Mouse (Mus musculus) small intestine, adult 2 months (tissue): ENCODE data around the gene Nfia. TPM values are rescaled to one million over a fixed set of nuclear protein-coding genes. Genes with fewer than 3 reads are reported as not detected.

Experiments
- H3K27ac ChIP-seq: fragments of 200-500 bp; 2 replicates; pipeline ENCODE4 v1.5.1; 2012; ENCODE audit warnings: low read depth, low read length, control low read depth, inconsistent platforms; ENCODE audit not compliant: insufficient read depth
- H3K27me3 ChIP-seq: fragments of 200-500 bp; 2 replicates; pipeline ENCODE4 v1.6.1; 2012; ENCODE audit warnings: mild to moderate bottlenecking, moderate library complexity, low read length, inconsistent platforms; ENCODE audit not compliant: control insufficient read depth, insufficient read depth
- H3K36me3 ChIP-seq: fragments of 200-500 bp; 2 replicates; pipeline ENCODE4 v1.6.1; 2012; ENCODE audit warnings: mild to moderate bottlenecking, low read length, control low read depth, inconsistent platforms; ENCODE audit not compliant: control insufficient read depth, insufficient read depth
- H3K4me1 ChIP-seq: fragments of 200-500 bp; 2 replicates; pipeline ENCODE4 v1.6.1; 2012; ENCODE audit warnings: low read length, inconsistent platforms, mixed read lengths; ENCODE audit not compliant: control insufficient read depth, insufficient read depth, insufficient read length
- H3K4me3 ChIP-seq: fragments of 200-500 bp; 2 replicates; pipeline ENCODE4 v1.5.1; 2012; ENCODE audit warnings: low read depth, mild to moderate bottlenecking, control low read depth, inconsistent platforms, low read length, moderate library complexity
- CTCF ChIP-seq: fragments of 200-500 bp; IDR thresholded peaks from 2 replicates; pipeline ENCODE4 v1.5.1; 2012; ENCODE audit warnings: low read depth, mild to moderate bottlenecking, control low read depth, inconsistent platforms, low read length, moderate library complexity, mixed read lengths; ENCODE audit not compliant: insufficient replicate concordance, insufficient read length; ENCODE audit errors: extremely low read depth
- POLR2A ChIP-seq: fragments of 200-500 bp; IDR thresholded peaks from 2 replicates; pipeline ENCODE4 v1.6.1; 2012; ENCODE audit warnings: low read depth, mild to moderate bottlenecking, control low read depth, inconsistent platforms, low read length, moderate library complexity
- WGBS: fragments of 180-500 bp; shearing (Covaris S2); methylation state at CpG from one replicate; pipeline ENCODE4 v1.1.7; 2018; 5-methylcytosine and 5-hydroxymethylcytosine counted together
- polyA plus RNA-seq: library from polyadenylated mRNA; depleted of rRNA; stranded (reverse); fragments of >200 nt; gene quantifications from 2 replicates; pipeline ENCODE4 v1.2.3, GENCODE M21; 2012

The Nfia gene
- polyA plus RNA-seq, 1 experiment = 16.5 TPM

GRCm38 (mm10) chr4:97924855-97925254 lies 152.3 kb downstream of the Nfia start:
- WGBS = 86% methylated on average over 3 of the region's 3 CpGs
- H3K36me3 ChIP-seq = no peaks in the 10 kb centered on the region
- peaks cover 3% of the 10 kb centered on the region; the same call in 1 of the 2 replicates for H3K4me1 ChIP-seq
- no peaks in the 10 kb centered on the region for H3K27me3 ChIP-seq
- no peak for TF ChIP-seq POLR2A
- TF ChIP-seq CTCF = no peak
- H3K4me3 ChIP-seq = no peak overlapping the region
- H3K27ac ChIP-seq = no peak overlapping the region

GRCm38 (mm10) chr4:97925644-97926043 lies 153.1 kb downstream of the Nfia start:
- Histone ChIP-seq H3K27ac (no peak overlapping the region), H3K27me3 (no peaks in the 10 kb centered on the region), H3K36me3 (no peaks in the 10 kb centered on the region), H3K4me1 (no peaks in the 10 kb centered on the region; the same call in 1 of the 2 replicates), H3K4me3 (no peak overlapping the region)
- TF ChIP-seq POLR2A = no peak
- no peak for TF ChIP-seq CTCF
- 79% methylated on average over 4 of the region's 4 CpGs for WGBS

- WGBS = 63% methylated on average over 5 of the region's 5 CpGs
- TF ChIP-seq CTCF (no peak), POLR2A (no peak)
These were observed 154.2 kb downstream of the Nfia start for GRCm38 (mm10) chr4:97926607-97927308.

GRCm38 (mm10) chr4:97927309-97927656 lies 154.7 kb downstream of the Nfia start:
- Histone ChIP-seq H3K36me3 (no peaks in the 10 kb centered on the region), H3K27me3 (no peaks in the 10 kb centered on the region), H3K4me3 (no peak overlapping the region), H3K27ac (no peak overlapping the region), H3K4me1 (no peaks in the 10 kb centered on the region)
- TF ChIP-seq POLR2A (no peak), CTCF (no peak)
- WGBS = 67% methylated on average over 3 of the region's 3 CpGs

More at GRCm38 (mm10) chr4:97926607-97927308, 154.2 kb downstream of the Nfia start:
- H3K27me3 ChIP-seq = no peaks in the 10 kb centered on the region
- no peaks in the 10 kb centered on the region for H3K4me1 ChIP-seq
- H3K27ac ChIP-seq = no peak overlapping the region
- no peaks in the 10 kb centered on the region for H3K36me3 ChIP-seq
- H3K4me3 ChIP-seq = no peak overlapping the region

GRCm38 (mm10) chr4:97936371-97936770 lies 163.8 kb downstream of the Nfia start:
- Histone ChIP-seq H3K27ac (no peak overlapping the region), H3K27me3 (no peaks in the 10 kb centered on the region), H3K4me1 (no peaks in the 10 kb centered on the region), H3K36me3 (no peaks in the 10 kb centered on the region), H3K4me3 (no peak overlapping the region)
- WGBS = 92% methylated on average over 2 of the region's 2 CpGs
- TF ChIP-seq POLR2A = no peak
- TF ChIP-seq CTCF = no peak

GRCm38 (mm10) chr4:97936912-97937311 lies 164.4 kb downstream of the Nfia start:
- WGBS = 77% methylated on average over 3 of the region's 3 CpGs
- H3K36me3 ChIP-seq = no peaks in the 10 kb centered on the region
- no peak overlapping the region for H3K4me3 ChIP-seq
- H3K27me3 ChIP-seq = no peaks in the 10 kb centered on the region
- TF ChIP-seq POLR2A = no peak
- no peak for TF ChIP-seq CTCF
- no peak overlapping the region for H3K27ac ChIP-seq
- H3K4me1 ChIP-seq = no peaks in the 10 kb centered on the region

- H3K27ac ChIP-seq = no peak overlapping the region
- TF ChIP-seq CTCF (no peak), POLR2A (no peak)
- no peak overlapping the region for H3K4me3 ChIP-seq
- H3K27me3 ChIP-seq = no peaks in the 10 kb centered on the region
- 70% methylated on average over 4 of the region's 4 CpGs for WGBS
- H3K36me3 ChIP-seq = no peaks in the 10 kb centered on the region
- no peaks in the 10 kb centered on the region for H3K4me1 ChIP-seq
These were observed 167.0 kb downstream of the Nfia start for GRCm38 (mm10) chr4:97939492-97939891.
